Mouse (Mus musculus) T-cell, adult 66 days (primary cell): ENCODE measurements around the gene Lamp2. TPM values are rescaled to one million over a fixed set of nuclear protein-coding genes. Genes with fewer than 3 reads are reported as not detected.

Experiments used
- total RNA-seq, 2 experiments: library from RNA; stranded (reverse); gene quantifications; 3 replicates in 1 of 2; 4 replicates in 1 of 2; pipeline ENCODE4 v1.2.4; 2023

Gene Lamp2
- total RNA-seq, result 10 to 100 TPM; 31.3 to 33.6 TPM

GRCm38 (mm10) chrX:38455890-38456634 lies at the start of gene Lamp2:
Gene Lamp2, minus strand, starts transcription at chrX:38456454.

Other genes with a start within 250 kb of the Lamp2 start
- gene Tmem255a, start 204.0 kb downstream of the Lamp2 start, total RNA-seq, result not detected
- gene Atp1b4, start 140.3 kb downstream of the Lamp2 start, total RNA-seq, result not detected
- gene Cul4b, start 119.7 kb upstream of the Lamp2 start, total RNA-seq, result 10 to 100 TPM; 35.2 to 36.0 TPM
- gene Mcts1, start 144.1 kb upstream of the Lamp2 start, total RNA-seq, result 10 to 100 TPM; 61.6 to 62.0 TPM
- 10 to 100 TPM; 12.9 to 13.3 TPM for gene C1galt1c1, start 178.6 kb upstream of the Lamp2 start, total RNA-seq